Mouse (Mus musculus) midbrain, embryonic 16.5 days (tissue): Measurements from ENCODE around the gene Mybpc1. TPM values are rescaled to one million over a fixed set of nuclear protein-coding genes. Genes with fewer than 3 reads are reported as not detected.

Source experiments
- ATAC-seq: fragments of 200-750 bp; cut with Nextera tagmentation; 2 replicates; pipeline ENCODE4 v1.8.0; 2017; ENCODE audit warnings: moderate TSS enrichment
- H3K27ac ChIP-seq: fragments of 300-500 bp; sonication (generic); 2 replicates; pipeline ENCODE4 v1.5.1; 2014; ENCODE audit warnings: mild to moderate bottlenecking, low read length, mixed read lengths
- H3K27me3 ChIP-seq: fragments of 300-500 bp; sonication (generic); 2 replicates; pipeline ENCODE4 v1.6.1; 2014; ENCODE audit warnings: low read depth, low read length, mixed read lengths; ENCODE audit not compliant: control insufficient read depth, insufficient read depth
- H3K36me3 ChIP-seq: fragments of 300-500 bp; sonication (generic); 2 replicates; pipeline ENCODE4 v1.6.1; 2014; ENCODE audit warnings: mild to moderate bottlenecking, low read length, moderate library complexity, mixed read lengths; ENCODE audit not compliant: control insufficient read depth, insufficient read depth
- H3K4me1 ChIP-seq: fragments of 300-500 bp; sonication (generic); 2 replicates; pipeline ENCODE4 v1.6.1; 2014; ENCODE audit warnings: mild to moderate bottlenecking, low read length, mixed read lengths; ENCODE audit not compliant: control insufficient read depth, insufficient read depth
- H3K4me2 ChIP-seq: fragments of 300-500 bp; sonication (generic); 2 replicates; pipeline ENCODE4 v1.6.1; 2014; ENCODE audit warnings: mild to moderate bottlenecking, low read length, mixed read lengths
- H3K4me3 ChIP-seq: fragments of 300-500 bp; sonication (generic); 2 replicates; pipeline ENCODE4 v1.5.1; 2014; ENCODE audit warnings: low read depth, mild to moderate bottlenecking, low read length, moderate library complexity, mixed read lengths
- H3K9ac ChIP-seq: fragments of 300-500 bp; sonication (generic); 2 replicates; pipeline ENCODE4 v1.6.1; 2014; ENCODE audit warnings: low read depth, low read length, mixed read lengths
- H3K9me3 ChIP-seq: fragments of 300-500 bp; sonication (generic); replicated peaks from 2 replicates; pipeline ENCODE4 v1.6.1; 2014; ENCODE audit warnings: mild to moderate bottlenecking, low read length, mixed read lengths; ENCODE audit not compliant: control insufficient read depth, poor library complexity, severe bottlenecking
- WGBS: fragments of 180-500 bp; shearing (Covaris S2); extraction: QIAGEN DNeasy Blood & Tissue Kit; methylation state at CpG from one replicate; pipeline ENCODE4 v1.1.7; 2014; 5-methylcytosine and 5-hydroxymethylcytosine counted together
- polyA plus RNA-seq: library from polyadenylated mRNA; unstranded; fragments of >200 nt; fragmentation: Nextera tagmentation; extraction: Ambion mirVana; gene quantifications from 2 replicates; pipeline ENCODE4 v1.2.1, GENCODE M21; 2015

Mybpc1 gene
- polyA plus RNA-seq, 1 experiment from 2014 or later, result 1.5 TPM

- H3K4me2 ChIP-seq, result no peak overlapping the region
- H3K27me3 ChIP-seq, result no peaks in the 10 kb centered on the region
- H3K4me1 ChIP-seq, result no peaks in the 10 kb centered on the region
- no peaks in the 10 kb centered on the region for H3K9me3 ChIP-seq
- no peak overlapping the region for H3K27ac ChIP-seq
- no peak for ATAC-seq
- no peak overlapping the region for H3K4me3 ChIP-seq
- no peak overlapping the region for H3K9ac ChIP-seq
- no peaks in the 10 kb centered on the region for H3K36me3 ChIP-seq
- WGBS, result 80% methylated on average over 4 of the region's 4 CpGs
These were observed 26.3 kb downstream of the Mybpc1 start for GRCm38 (mm10) chr10:88578651-88579050.

- H3K4me1 ChIP-seq, result no peaks in the 10 kb centered on the region
- ATAC-seq, result no peak
- no peak overlapping the region for H3K9ac ChIP-seq
- WGBS, result 77% methylated on average over 8 of the region's 8 CpGs
- H3K36me3 ChIP-seq, result no peaks in the 10 kb centered on the region
- H3K4me3 ChIP-seq, result no peak overlapping the region
- H3K27me3 ChIP-seq, result no peaks in the 10 kb centered on the region
- H3K9me3 ChIP-seq, result no peaks in the 10 kb centered on the region
- no peak overlapping the region for H3K27ac ChIP-seq
- no peak overlapping the region for H3K4me2 ChIP-seq
These were observed 30.8 kb downstream of the Mybpc1 start for GRCm38 (mm10) chr10:88574115-88574635.

GRCm38 (mm10) chr10:88572123-88572522 lies 32.8 kb downstream of the Mybpc1 start:
- Histone ChIP-seq H3K9me3 (no peaks in the 10 kb centered on the region), H3K27ac (no peak overlapping the region), H3K36me3 (no peaks in the 10 kb centered on the region), H3K4me3 (no peak overlapping the region), H3K27me3 (no peaks in the 10 kb centered on the region), H3K4me2 (no peak overlapping the region), H3K4me1 (no peaks in the 10 kb centered on the region), H3K9ac (no peak overlapping the region)
- 70% methylated on average over 5 of the region's 5 CpGs for WGBS
- peak; percentile 48 for ATAC-seq

- H3K9ac ChIP-seq, result no peak overlapping the region
These were observed 47.9 kb downstream of the Mybpc1 start for GRCm38 (mm10) chr10:88557046-88557445.

GRCm38 (mm10) chr10:88552738-88553137 lies 52.2 kb downstream of the Mybpc1 start:
- Histone ChIP-seq H3K9me3 (no peaks in the 10 kb centered on the region), H3K27me3 (no peaks in the 10 kb centered on the region), H3K4me1 (no peaks in the 10 kb centered on the region), H3K9ac (no peak overlapping the region), H3K4me2 (no peak overlapping the region), H3K36me3 (no peaks in the 10 kb centered on the region), H3K4me3 (no peak overlapping the region), H3K27ac (no peak overlapping the region)
- WGBS, result 97% methylated on average over 2 of the region's 2 CpGs
- no peak for ATAC-seq

More at GRCm38 (mm10) chr10:88557046-88557445, 47.9 kb downstream of the Mybpc1 start:
- no peaks in the 10 kb centered on the region for H3K36me3 ChIP-seq
- H3K9me3 ChIP-seq, result no peaks in the 10 kb centered on the region
- H3K4me1 ChIP-seq, result no peaks in the 10 kb centered on the region
- no peak overlapping the region for H3K4me3 ChIP-seq
- H3K4me2 ChIP-seq, result no peak overlapping the region
- no peak overlapping the region for H3K27ac ChIP-seq
- H3K27me3 ChIP-seq, result no peaks in the 10 kb centered on the region
- WGBS, result 93% methylated on average over 6 of the region's 6 CpGs
- ATAC-seq, result no peak

- H3K9me3 ChIP-seq, result no peaks in the 10 kb centered on the region
- 85% methylated on average over 3 of the region's 3 CpGs for WGBS
- no peak overlapping the region for H3K9ac ChIP-seq
- no peak overlapping the region for H3K4me3 ChIP-seq
- no peak overlapping the region for H3K4me2 ChIP-seq
- no peaks in the 10 kb centered on the region for H3K27me3 ChIP-seq
- no peak for ATAC-seq
- no peak overlapping the region for H3K27ac ChIP-seq
- H3K36me3 ChIP-seq, result no peaks in the 10 kb centered on the region
- H3K4me1 ChIP-seq, result no peaks in the 10 kb centered on the region
These were observed 54.7 kb downstream of the Mybpc1 start for GRCm38 (mm10) chr10:88550225-88550624.

- H3K36me3 ChIP-seq, result no peaks in the 10 kb centered on the region
- H3K4me1 ChIP-seq, result no peaks in the 10 kb centered on the region
- no peak overlapping the region for H3K4me2 ChIP-seq
- H3K27me3 ChIP-seq, result no peaks in the 10 kb centered on the region
- no peak overlapping the region for H3K27ac ChIP-seq
- no peak for ATAC-seq
- peaks cover 4% of the 10 kb centered on the region; the same call in 1 of the 2 replicates for H3K9me3 ChIP-seq
- WGBS, result 37% methylated on average over 2 of the region's 2 CpGs
- no peak overlapping the region for H3K9ac ChIP-seq
- H3K4me3 ChIP-seq, result no peak overlapping the region
These were observed 57.3 kb downstream of the Mybpc1 start for GRCm38 (mm10) chr10:88547635-88548034.

GRCm38 (mm10) chr10:88530631-88531030 lies 74.3 kb downstream of the Mybpc1 start:
- Histone ChIP-seq H3K36me3 (no peaks in the 10 kb centered on the region), H3K9ac (no peak overlapping the region), H3K27me3 (no peaks in the 10 kb centered on the region), H3K9me3 (no peaks in the 10 kb centered on the region), H3K4me2 (no peak overlapping the region), H3K27ac (no peak overlapping the region), H3K4me1 (no peaks in the 10 kb centered on the region), H3K4me3 (no peak overlapping the region)
- WGBS, result 73% methylated on average over 5 of the region's 5 CpGs
- no peak for ATAC-seq

GRCm38 (mm10) chr10:88524016-88524415 lies 80.9 kb downstream of the Mybpc1 start:
- Histone ChIP-seq H3K27ac (no peak overlapping the region), H3K9ac (no peak overlapping the region), H3K9me3 (no peaks in the 10 kb centered on the region), H3K4me2 (no peak overlapping the region), H3K4me3 (no peak overlapping the region), H3K27me3 (no peaks in the 10 kb centered on the region), H3K36me3 (no peaks in the 10 kb centered on the region), H3K4me1 (no peaks in the 10 kb centered on the region)
- no peak for ATAC-seq
- 89% methylated on average over 2 of the region's 2 CpGs for WGBS
